Mouse (Mus musculus): ENCODE measurements around the gene Mcpt9. TPM values are rescaled to one million over a fixed set of nuclear protein-coding genes. Genes with fewer than 3 reads are reported as not detected.

The Mcpt9 gene
- polyA plus RNA-seq, 1 experiment from 2014 or later: not detected

Other genes starting within 250 kb of the Mcpt9 start
- 7.9 and 10.3 TPM in 2 replicates for gene Adcy4, start 246.4 kb downstream of the Mcpt9 start, polyA plus RNA-seq (2016; fragmentation: Nextera tagmentation; extraction: Ambion mirVana)
- 11.9 and 14.4 TPM in 2 replicates for gene Ripk3, start 241.6 kb downstream of the Mcpt9 start, polyA plus RNA-seq (2016; fragmentation: Nextera tagmentation; extraction: Ambion mirVana)
- 34.0 and 34.6 TPM in 2 replicates for gene Nfatc4, start 207.4 kb downstream of the Mcpt9 start, polyA plus RNA-seq (2016; fragmentation: Nextera tagmentation; extraction: Ambion mirVana)
- gene Nynrin, start 176.5 kb downstream of the Mcpt9 start, polyA plus RNA-seq (2016; fragmentation: Nextera tagmentation; extraction: Ambion mirVana): 24.1 and 24.4 TPM in 2 replicates
- 0.12 and 0.33 TPM in 2 replicates for gene Cbln3, start 146.1 kb downstream of the Mcpt9 start, polyA plus RNA-seq (2016; fragmentation: Nextera tagmentation; extraction: Ambion mirVana)
- gene Khnyn, start 145.5 kb downstream of the Mcpt9 start, polyA plus RNA-seq (2016; fragmentation: Nextera tagmentation; extraction: Ambion mirVana): 21.4 and 24.2 TPM in 2 replicates
- gene Sdr39u1, start 130.2 kb downstream of the Mcpt9 start, polyA plus RNA-seq (2016; fragmentation: Nextera tagmentation; extraction: Ambion mirVana): 33.2 and 38.1 TPM in 2 replicates
- not detected in 2 replicates for gene Cma1, start 85.8 kb downstream of the Mcpt9 start, polyA plus RNA-seq (2016; fragmentation: Nextera tagmentation; extraction: Ambion mirVana)
- not detected in 2 replicates for gene Cma2, start 79.5 kb downstream of the Mcpt9 start, polyA plus RNA-seq (2016; fragmentation: Nextera tagmentation; extraction: Ambion mirVana)
- gene Mcpt1, start 12.5 kb downstream of the Mcpt9 start, polyA plus RNA-seq (2016; fragmentation: Nextera tagmentation; extraction: Ambion mirVana): not detected in 2 replicates
- not detected in 2 replicates for gene Mcpt2, start 11.5 kb upstream of the Mcpt9 start, polyA plus RNA-seq (2016; fragmentation: Nextera tagmentation; extraction: Ambion mirVana)
- gene Mcpt4, start 31.8 kb upstream of the Mcpt9 start, polyA plus RNA-seq (2016; fragmentation: Nextera tagmentation; extraction: Ambion mirVana): not detected in 2 replicates
- gene Mcpt8, start 54.8 kb upstream of the Mcpt9 start, polyA plus RNA-seq (2016; fragmentation: Nextera tagmentation; extraction: Ambion mirVana): not detected in 2 replicates
- gene Ctsg, start 72.1 kb upstream of the Mcpt9 start, polyA plus RNA-seq (2016; fragmentation: Nextera tagmentation; extraction: Ambion mirVana): not detected in 2 replicates
- not detected in 2 replicates for gene Gzme, start 90.1 kb upstream of the Mcpt9 start, polyA plus RNA-seq (2016; fragmentation: Nextera tagmentation; extraction: Ambion mirVana)
- gene Gzmd, start 102.1 kb upstream of the Mcpt9 start, polyA plus RNA-seq (2016; fragmentation: Nextera tagmentation; extraction: Ambion mirVana): not detected in 2 replicates
- not detected in 2 replicates for gene Gzmg, start 129.1 kb upstream of the Mcpt9 start, polyA plus RNA-seq (2016; fragmentation: Nextera tagmentation; extraction: Ambion mirVana)
- gene Gzmn, start 144.1 kb upstream of the Mcpt9 start, polyA plus RNA-seq (2016; fragmentation: Nextera tagmentation; extraction: Ambion mirVana): not detected in 2 replicates
- not detected in 2 replicates for gene Gzmf, start 180.9 kb upstream of the Mcpt9 start, polyA plus RNA-seq (2016; fragmentation: Nextera tagmentation; extraction: Ambion mirVana)
- gene Gzmc, start 204.2 kb upstream of the Mcpt9 start, polyA plus RNA-seq (2016; fragmentation: Nextera tagmentation; extraction: Ambion mirVana): 0.17 and 0.19 TPM in 2 replicates
- not detected in 2 replicates for gene Gzmb, start 231.8 kb upstream of the Mcpt9 start, polyA plus RNA-seq (2016; fragmentation: Nextera tagmentation; extraction: Ambion mirVana)